ENCODE assay signal across 8 mouse cellular contexts in the genomic region with DNA sequence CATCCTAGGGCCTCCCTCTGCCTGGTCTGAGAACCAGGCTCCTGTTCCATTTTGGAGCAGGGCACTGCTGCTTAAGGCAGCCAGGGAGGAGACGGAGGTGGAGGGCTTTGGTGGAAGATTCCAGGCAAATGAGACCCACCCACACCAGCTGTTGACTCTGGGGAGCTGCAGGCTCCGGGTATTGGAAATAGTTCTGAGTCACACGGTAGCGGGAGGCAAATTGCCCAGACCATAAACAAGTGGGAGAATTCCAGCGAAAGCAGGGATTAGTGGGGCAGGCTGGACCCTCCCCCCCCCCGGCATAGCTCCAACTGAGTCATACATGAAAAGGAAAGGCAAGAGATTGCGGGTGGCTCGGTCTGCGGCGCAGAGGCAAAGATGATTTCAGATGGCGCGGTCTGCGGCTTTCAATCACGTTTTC.
A peak's percentile ranks its signal among the peaks of the same experiment; 100 is the strongest.
DNase-seq lines count a peak whose midpoint lies in the region; ATAC-seq lines count a peak whose summit lies in the region.

No protein-coding gene starts in this region.

- intact Hi-C loops in gastrocnemius, postnatal 14 days (cut with DNase I; ENCODE audit: low total_unique reads) = no loop called here

- peak; percentile 50 to 54 for DNase-seq in cerebellum, postnatal 10 days
- DNase-seq in cerebellum, adult 9-10 months = no peak
- peak; percentile 96 for DNase-seq in brain, adult 2 months (ENCODE audit: low read depth, low spot score)
- DNase-seq in gastrocnemius, postnatal 14 days = peak; percentile 67
- peak; percentile 79 to 87 for DNase-seq in layer of hippocampus, adult 18-20 months (ENCODE audit: low spot score in 2 of 2)
- DNase-seq in lung, postnatal 36 days = peak; percentile 4
- peak; percentile 42 for DNase-seq in yolk sac, embryonic 10.5 days (ENCODE audit: low spot score)

- ATAC-seq in CD4-positive, CD25-positive, alpha-beta regulatory T cell, adult 4 months = no peak
